Mouse (Mus musculus) layer of hippocampus, postnatal 14 days (tissue): ENCODE results near the gene Vamp8. TPM values are rescaled to one million over a fixed set of nuclear protein-coding genes. Genes with fewer than 3 reads are reported as not detected.
A peak's percentile ranks its signal among the peaks of the same experiment; 100 is the strongest.

Experiments
- DNase-seq, 2 experiments: peaks; one replicate each; pipeline ENCODE4 v3.0.0; 2021 to 2022; ENCODE audit warnings: low spot score in 2 of 2, mixed read lengths in 1 of 2
- long read RNA-seq, 2 experiments: library from polyadenylated mRNA; stranded (forward); transcript quantifications; one replicate each; pipeline ENCODE4 v2.0.0; 2021
- total RNA-seq, 2 experiments: library from RNA; stranded (reverse); gene quantifications; 2 replicates each; pipeline ENCODE4 v1.2.3; 2021

Gene Vamp8
- total RNA-seq, result 10 to 100 TPM; 11.4 to 15.3 TPM
- long read RNA-seq, experiment 1, transcript Vamp8-201 (3 exons, 820 nt), result major isoform, 6 of 8 reads
- long read RNA-seq, experiment 1, partial matches to known transcripts, result 0 of 8 reads
- long read RNA-seq, experiment 1, other reads (novel, unspliced or antisense), result 0 of 8 reads
- long read RNA-seq, experiment 2, transcript Vamp8-201 (3 exons, 820 nt), result major isoform, 20 of 23 reads
- long read RNA-seq, experiment 2, partial matches to known transcripts, result 0 of 23 reads
- long read RNA-seq, experiment 2, other reads (novel, unspliced or antisense), result 2 of 23 reads

DNA sequence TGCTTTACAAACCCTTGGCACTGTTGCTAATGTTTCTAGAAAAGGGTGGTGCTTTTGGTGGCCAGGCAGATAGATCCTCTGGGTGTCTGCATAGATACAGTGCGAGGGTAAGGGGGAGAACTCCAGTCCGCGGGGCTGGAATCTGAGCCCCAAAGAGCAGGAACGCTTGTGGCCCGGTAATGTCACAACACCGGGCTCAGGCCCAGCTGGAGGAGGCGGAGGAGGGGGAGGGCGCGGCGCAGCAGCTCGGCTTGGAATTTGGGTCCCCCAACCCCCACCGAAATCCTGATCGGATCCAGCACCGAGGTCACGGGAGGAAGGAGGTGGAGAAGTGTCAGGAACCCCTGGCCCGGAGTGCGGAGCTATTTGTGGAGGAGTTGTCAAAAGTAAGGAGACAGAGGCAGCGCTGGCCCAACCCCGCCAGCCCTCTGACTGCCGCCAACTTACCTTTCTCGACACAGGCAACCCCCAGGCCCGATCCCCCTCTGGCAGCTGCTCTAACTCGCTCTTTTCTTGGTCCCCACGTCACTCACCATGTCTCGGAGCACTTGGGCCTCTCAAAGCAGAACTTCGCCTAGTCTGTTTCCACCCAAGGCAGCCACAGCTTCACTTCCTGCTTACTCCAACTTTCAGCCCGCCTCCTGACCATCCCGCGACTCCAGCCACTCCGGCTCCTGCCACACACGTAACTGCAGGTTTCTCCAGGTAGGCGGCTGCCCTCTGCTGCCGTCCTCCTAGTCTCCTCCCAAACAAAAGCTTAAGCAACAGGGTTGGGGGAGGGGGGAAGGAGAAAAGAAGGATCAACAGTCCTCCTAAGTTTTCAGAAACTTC lies at the start of gene Vamp8:
Gene Vamp8, minus strand, starts transcription at position 763 of the 831 bp plus-strand sequence.
- peak; percentile 29 to 55 for DNase-seq

GRCm38 (mm10) chr6:72439355-72440185 lies 49.1 kb upstream of the Vamp8 start, which contains the start of gene Mat2a:
Gene Mat2a, minus strand, starts transcription at chr6:72439558.
- peak; percentile 97 for DNase-seq

GRCm38 (mm10) chr6:72438862-72439354 lies 48.4 kb upstream of the Vamp8 start:
- peak; percentile 85 to 93 for DNase-seq

DNA sequence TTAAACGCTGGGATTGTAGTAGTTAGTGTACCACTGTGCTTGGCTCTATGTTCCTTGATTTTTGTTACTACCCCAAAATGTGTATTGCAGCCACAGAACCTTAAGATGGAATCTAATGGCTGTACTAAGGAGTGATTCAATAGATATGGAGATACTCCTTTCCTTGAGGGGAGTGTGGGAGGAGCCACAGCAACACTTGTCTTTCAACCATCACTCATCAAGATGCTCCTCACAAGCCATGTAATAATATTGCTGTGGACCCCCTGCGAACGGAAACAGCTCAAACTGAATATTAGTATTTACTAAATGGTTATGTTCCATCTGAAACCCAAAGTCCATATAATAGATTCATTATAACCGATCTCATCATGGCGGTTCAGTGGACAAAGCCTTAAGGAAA lies 47.7 kb upstream of the Vamp8 start:
- DNase-seq, result no peak

- DNase-seq, result no peak
Observed at GRCm38 (mm10) chr6:72432153-72432552, 41.6 kb upstream of the Vamp8 start.

- DNase-seq, result no peak
Observed at GRCm38 (mm10) chr6:72430989-72431921, 40.8 kb upstream of the Vamp8 start.

DNA sequence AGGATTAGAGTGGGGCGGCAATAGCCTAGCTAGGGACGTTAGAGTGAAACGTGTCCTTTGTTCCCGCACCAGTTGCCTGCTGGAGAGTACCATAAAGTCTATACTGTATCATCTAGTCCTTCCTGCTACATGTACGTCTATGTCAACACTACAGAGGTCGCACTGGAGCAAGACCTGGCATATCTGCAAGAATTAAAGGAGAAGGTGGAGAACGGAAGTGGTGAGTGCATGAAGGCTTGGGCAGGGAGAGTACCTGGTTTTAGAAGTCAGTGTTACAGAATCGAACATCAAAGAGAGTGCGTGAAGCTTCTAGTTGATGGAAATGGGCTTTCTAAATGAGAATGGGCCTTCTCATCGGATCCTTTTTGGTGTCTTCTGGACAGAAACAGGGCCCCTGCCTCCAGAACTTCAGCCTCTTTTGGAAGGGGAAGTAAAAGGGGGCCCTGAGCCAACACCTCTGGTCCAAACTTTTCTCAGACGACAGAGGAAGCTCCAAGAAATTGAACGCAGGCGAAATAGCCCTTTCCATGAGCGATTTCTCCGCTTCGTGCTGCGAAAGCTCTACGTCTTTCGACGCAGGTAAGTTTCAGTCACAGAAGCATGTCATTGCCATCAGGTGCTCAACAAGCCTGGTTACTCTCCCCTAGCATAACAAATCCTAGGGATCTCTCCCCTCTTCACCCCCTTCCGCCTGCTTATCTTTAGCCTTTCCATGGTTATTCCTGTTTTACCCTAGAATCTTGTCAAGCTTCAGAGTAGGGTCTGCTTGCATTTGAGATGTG lies 38.7 kb upstream of the Vamp8 start:
- DNase-seq, result no peak

- DNase-seq, result peak; percentile 69 to 84
Observed at GRCm38 (mm10) chr6:72428036-72428435, 37.5 kb upstream of the Vamp8 start.

DNA sequence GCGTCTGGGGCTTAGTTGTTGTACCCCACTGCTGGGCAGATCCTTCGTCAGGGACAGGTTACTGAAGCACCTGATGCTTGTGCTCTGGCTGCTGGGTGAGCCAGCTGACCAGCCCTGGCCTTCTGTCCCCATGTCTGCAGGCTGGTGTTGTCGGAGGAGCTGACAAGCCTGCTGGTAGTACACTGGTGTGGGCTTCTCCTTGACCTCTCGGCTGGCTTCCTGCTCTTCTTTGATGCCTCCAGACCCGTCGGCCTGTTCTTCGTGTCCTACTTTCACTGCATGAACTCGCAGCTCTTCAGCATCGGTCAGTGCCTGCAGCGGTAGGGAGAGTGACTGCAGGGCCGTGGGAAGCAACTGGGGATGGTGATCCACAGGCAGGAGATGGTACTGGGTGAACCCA lies 35.1 kb upstream of the Vamp8 start:
- DNase-seq, result no peak

- no peak for DNase-seq
Observed at GRCm38 (mm10) chr6:72420901-72421300, 30.4 kb upstream of the Vamp8 start.

GRCm38 (mm10) chr6:72419806-72420205 lies 29.3 kb upstream of the Vamp8 start:
- no peak for DNase-seq

GRCm38 (mm10) chr6:72418279-72418678 lies 27.8 kb upstream of the Vamp8 start:
- DNase-seq, result no peak

DNA sequence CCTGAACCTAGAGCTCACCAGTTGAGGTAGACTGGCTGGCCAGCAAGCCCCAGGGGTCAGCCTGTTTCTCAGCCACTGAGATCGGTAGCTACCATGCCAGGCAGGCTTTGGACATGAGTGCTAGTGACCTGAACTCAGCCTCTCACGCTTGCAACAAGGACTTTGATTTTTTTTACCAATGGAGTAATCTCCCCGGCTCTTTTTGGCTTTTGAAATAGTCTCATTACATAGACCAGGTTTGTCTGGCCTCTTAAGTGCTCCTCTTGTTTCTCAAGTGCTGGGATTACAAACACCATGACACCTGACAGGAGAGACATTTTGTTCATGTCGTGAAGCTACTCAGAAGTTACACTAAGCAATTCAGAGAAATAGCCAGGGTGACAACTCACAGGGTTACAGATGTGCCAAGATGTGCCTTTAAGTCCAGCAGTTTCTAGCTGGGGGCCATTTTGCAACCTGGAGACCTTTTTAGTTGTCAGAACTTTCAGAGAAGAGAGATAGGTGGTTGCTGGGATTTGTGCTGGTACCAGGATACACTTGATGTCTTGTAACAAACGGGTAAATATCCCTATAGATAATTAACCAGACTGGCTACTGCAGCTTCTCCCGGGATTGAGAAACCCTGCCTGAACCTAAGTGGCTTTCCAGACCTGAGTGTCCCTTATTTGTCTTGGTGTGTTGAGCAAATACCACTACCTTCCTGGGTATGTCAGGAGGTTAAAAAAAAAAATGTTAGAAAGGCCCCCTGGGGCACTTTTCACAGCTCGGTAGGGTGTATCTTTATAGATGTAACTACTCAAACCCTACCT lies 25.7 kb upstream of the Vamp8 start:
- no peak for DNase-seq

DNA sequence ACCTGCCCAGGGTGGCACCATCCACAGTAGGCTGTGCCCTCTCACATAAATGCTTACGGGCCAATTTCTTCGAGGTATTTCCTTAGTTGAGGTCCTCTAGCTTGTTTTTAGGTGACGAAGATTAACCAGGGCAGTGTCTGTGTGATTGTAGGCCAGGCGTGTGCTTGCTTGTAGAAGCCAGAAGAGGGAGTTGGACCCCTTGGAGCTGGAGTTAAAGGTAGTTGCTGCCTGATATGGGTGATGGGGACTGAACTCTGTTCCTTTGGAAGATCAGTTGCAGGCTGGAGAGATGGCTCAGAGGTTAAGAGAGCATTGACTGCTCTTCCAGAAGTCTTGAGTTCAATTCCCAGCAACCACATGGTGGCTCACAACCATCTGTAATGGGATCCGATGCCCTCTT lies 24.7 kb upstream of the Vamp8 start:
- no peak for DNase-seq

GRCm38 (mm10) chr6:72414076-72414756 lies 23.7 kb upstream of the Vamp8 start, which contains the start of gene Ggcx:
Gene Ggcx, plus strand, starts transcription at chr6:72414308.
- peak; percentile 86 to 92 for DNase-seq

GRCm38 (mm10) chr6:72410518-72410917 lies 20.0 kb upstream of the Vamp8 start:
- DNase-seq, result no peak

GRCm38 (mm10) chr6:72410003-72410402 lies 19.5 kb upstream of the Vamp8 start:
- DNase-seq, result no peak

GRCm38 (mm10) chr6:72409567-72409966 lies 19.1 kb upstream of the Vamp8 start:
- peak in 1 of 2 experiments; percentile 65 for DNase-seq
